Mouse (Mus musculus) monocyte, adult 5-6 weeks (primary cell): ENCODE data around the gene Msh2. TPM values are rescaled to one million over a fixed set of nuclear protein-coding genes. Genes with fewer than 3 reads are reported as not detected.
A peak's percentile ranks its signal among the peaks of the same experiment; 100 is the strongest.

Experiments
- ATAC-seq: fragments of 153-309, 156-312 bp; replicated peaks from 2 replicates; pipeline ENCODE4 v1.8.0; 2017; ENCODE audit warnings: mild to moderate bottlenecking; ENCODE audit not compliant: low TSS enrichment, insufficient number of reproducible peaks, severe bottlenecking, poor library complexity, low FRiP score
- total RNA-seq: library from RNA; stranded (forward); fragments of 200-1000, 200-491, 200-594 nt; gene quantifications from 3 replicates; pipeline ENCODE4 v1.2.3, GENCODE M21; 2017

The Msh2 gene
- total RNA-seq, 1 experiment from 2014 or later = 67.9 TPM

- ATAC-seq = no peak
These were observed 24.7 kb downstream of the Msh2 start for GRCm38 (mm10) chr17:87696814-87697213.

DNA sequence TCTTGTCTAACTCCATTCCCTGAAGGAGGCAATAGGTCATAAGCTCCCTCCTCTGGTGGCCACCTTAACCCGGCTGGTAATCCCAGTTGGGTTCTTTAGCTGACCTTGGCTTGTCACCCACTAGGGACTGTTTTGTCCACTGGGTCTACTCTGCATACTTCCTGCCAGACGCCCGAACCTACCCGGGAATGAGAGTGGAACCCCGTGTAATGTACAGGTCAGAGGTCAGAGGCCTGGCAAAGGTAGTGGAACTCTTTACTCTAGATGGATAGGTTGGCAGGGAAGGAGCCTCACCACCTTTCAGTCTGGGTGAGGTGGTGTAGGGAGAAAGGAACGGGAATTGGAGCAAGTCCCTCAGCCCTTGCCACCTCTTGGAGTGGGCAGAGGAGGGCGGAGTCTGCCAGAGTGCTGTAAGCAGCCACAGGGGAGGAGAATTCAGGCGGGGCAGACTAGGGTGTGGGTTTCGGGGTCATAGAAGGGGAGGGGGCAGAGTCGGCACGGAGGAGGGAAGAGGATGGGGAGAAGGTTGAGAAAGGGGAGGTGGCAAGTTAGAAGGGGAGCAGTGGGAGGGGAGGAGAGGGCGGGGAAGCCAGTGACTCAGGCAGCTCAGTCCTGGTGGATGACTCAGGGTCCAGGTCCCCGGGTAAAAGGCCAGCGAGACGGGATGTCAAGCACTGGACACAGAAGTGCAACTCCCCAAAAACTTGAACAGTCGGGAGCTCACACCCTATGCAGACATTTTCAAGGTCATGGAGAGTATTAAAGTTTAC lies 27.1 kb downstream of the Msh2 start:
- no peak for ATAC-seq

DNA sequence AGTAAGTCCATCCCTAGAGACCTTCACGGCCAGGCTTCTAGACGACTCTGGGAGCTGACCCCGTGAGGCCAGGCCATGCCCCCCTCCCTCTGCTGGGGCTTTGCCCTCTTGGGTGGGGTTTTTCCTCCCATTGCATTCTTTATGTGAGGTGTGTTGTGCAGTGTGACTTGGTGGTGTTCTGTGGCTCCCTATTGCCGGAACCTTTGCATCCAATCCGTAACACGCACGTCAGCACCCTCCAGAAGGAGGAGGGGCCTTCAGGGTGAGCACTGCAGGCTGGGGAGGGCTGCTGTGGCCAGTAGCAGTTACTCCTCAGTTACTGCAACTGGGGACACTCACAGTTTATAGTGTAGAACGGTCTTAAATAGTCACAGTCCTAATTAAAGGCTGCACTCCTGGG lies 28.0 kb downstream of the Msh2 start:
- ATAC-seq = no peak

DNA sequence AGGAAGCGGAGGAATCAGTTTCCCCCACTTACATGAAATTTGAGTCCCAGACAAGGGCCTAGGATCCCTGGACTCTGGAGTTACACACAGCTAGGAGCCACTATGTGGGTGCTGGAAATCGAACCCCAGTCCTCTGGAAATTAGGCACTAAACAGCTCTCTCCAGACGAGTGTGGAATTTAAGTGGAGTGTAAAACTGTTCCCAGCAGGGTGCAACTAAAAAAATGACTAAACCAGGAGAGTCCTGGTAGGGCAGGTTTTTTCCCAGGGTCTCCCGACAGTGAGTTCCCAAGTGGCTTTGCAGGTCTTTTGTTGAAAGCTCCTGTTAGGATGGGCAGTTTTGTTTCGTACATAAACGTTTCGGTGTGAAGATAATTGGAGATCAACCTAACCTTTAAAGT lies 52.6 kb downstream of the Msh2 start:
- ATAC-seq = no peak

DNA sequence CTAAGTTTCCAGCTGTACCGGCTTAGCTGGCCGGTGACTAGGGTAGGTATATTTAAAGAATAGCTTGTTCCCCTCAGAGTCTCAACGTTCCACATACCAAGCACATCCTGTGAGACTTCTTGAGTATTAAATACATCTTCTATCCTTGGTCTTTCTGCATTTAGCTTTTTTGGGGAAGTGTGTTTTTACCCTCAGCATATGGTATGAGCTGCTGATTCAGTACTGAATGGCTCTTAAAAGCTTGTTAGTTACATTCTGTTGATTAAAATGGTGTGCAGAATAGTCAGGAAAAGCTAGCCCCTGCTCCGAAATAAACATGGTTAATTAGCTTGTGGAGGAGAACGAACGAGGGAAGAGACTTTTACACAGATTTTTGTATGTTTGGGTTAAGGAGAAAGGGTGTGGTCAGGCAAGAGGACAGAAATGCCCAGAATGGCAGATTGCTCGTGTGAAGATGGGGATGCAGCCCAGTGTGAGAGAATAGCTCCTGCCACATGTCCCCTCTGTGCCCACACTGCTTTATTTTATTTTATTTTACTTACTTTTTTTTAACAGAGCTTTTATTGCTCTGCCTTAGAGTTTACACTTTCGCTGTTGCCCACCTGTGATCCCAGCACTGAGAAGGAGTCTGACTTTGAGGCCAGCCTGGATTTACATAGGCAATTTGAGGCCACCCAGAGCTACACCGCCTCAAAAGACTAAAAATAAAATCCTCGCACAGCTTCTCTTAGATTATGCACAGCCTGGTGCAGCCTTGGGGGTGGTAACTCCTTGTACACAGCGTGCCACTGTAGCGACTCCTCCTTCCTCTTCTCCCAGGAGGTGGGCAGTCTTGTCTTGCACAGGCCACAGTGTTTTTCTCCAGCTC lies 54.6 kb downstream of the Msh2 start:
- ATAC-seq = no peak

- ATAC-seq = no peak
These were observed 59.8 kb downstream of the Msh2 start for GRCm38 (mm10) chr17:87731962-87732361.

GRCm38 (mm10) chr17:87734471-87734870 lies 62.3 kb downstream of the Msh2 start:
- no peak for ATAC-seq

DNA sequence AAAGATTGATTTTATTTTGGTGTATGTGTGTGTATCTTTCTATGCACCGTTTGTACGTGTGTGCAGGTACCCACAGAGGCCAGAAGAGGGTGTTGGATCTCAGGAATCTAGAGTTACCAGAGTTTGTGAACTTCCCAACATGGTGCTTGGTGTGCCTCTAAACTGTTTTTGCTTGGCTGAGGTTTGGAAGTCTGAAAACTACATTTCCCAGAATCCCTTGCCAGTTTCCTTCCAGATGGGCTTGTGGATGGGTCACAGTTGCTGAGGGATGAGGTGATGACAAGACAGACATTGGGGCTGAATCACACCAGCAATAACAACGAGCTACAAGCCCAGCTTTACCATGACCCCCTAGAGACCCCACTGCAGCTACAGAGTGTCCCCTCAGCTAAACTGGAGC lies 65.0 kb downstream of the Msh2 start:
- ATAC-seq = no peak

GRCm38 (mm10) chr17:87739835-87740234 lies 67.7 kb downstream of the Msh2 start:
- ATAC-seq = no peak

- no peak for ATAC-seq
These were observed 73.1 kb downstream of the Msh2 start for GRCm38 (mm10) chr17:87744985-87745925.

DNA sequence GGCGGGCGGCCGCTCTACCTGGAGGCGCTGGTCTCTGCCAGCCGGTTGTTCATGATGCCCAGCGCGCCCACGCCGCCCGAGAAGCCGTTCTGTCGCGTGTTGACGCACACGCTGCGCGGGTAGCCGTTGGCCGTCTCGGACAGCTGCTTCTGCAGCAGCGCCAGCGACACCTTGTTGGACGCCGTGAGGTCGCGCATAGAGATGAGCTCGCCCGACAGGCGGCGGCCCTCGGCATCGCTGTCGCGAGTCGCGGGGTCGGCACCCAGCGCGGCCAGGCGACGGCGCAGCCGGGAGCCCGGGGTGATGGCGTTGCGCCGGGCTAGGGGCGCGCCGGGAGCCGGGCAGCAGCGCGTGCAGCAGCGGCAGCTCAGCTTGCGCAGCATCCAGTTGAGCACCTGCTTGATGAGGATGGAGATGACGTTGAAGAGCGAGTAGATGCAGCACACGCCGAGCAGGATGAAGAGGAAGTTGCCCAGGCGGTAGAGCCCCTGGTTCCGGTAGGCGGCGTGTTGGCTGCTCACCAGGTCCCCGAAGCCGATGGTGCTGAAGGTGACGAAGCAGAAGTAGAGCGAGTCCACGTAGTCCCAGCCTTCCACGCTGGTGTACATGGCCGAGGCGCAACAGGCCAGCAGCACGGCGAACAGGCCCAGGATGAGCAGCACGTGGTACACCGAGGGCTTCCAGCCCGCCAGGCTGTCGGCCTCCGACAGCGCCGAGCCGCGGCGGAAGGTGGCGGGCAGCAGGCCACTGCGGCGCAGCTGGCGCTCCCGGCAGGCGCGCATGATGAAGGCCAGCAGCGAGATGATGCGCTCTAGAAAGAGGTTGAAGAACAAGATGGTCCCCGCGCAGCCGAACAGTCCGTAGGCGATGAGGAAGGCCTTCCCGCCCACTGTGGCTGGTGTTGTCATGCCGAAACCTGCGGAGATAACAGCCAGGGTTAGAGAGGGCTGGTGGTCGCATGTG lies 74.1 kb downstream of the Msh2 start:
- 0 out of 2 replicates have a peak, but pooled peaks have one; percentile 56 for ATAC-seq

DNA sequence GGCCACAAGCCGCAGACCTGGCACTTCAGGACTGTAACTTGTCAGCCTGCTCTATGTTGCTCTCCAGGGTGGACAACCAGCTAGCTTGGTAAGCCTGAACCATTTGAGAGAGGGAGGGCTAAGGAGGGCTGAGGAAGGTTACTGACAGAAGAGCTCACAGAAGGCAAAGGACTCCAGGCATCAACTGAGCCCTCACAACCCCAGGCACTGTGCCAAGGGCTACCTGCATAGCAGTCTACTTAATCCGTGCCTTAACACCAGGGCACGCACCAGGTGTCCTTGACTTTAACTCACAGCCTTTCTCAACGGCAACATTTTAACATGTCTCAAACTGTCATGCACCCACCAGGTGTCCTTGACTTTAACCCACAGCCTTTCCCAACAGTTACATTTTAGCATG lies 88.2 kb downstream of the Msh2 start:
- no peak for ATAC-seq

- ATAC-seq = no peak
These were observed 91.0 kb downstream of the Msh2 start for GRCm38 (mm10) chr17:87763146-87763545.

DNA sequence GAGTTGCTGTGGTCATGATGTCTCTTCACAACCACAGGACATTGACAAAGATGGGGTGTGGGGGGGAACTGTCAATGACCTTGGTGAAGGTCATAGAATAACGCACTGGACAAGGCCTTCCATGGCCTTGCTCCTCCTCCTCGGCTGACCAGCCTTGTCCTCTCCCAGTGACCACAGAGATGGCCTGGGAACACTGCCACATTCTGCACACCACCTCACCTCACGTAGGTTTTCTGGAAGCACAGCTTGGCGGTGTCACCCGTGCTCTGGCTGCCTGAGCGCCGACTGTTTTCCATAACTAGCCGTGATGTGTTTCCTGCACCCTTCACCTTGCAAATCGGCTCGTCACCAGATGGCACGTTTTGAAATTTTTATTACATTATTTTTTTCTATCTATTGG lies 92.9 kb downstream of the Msh2 start:
- no peak for ATAC-seq

DNA sequence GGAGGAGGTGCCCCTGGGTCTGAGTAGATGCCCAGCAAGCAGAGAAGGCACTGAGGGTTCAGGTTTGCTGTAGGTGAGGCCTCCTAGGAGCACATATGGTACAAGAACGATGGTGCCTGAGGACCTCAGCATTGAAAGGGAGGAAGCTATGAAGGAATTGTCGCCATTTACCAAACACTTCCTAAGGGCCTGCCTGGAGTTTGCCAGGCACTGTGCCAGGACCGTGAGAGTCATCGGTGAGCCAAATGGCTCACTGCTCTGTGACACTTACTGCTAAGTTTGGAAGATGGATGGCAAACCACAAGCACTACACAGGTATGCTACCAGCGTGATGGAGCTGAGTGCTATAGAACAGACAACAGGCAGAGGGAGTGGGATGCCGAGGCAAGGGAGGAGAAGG lies 94.8 kb downstream of the Msh2 start:
- ATAC-seq = no peak

DNA sequence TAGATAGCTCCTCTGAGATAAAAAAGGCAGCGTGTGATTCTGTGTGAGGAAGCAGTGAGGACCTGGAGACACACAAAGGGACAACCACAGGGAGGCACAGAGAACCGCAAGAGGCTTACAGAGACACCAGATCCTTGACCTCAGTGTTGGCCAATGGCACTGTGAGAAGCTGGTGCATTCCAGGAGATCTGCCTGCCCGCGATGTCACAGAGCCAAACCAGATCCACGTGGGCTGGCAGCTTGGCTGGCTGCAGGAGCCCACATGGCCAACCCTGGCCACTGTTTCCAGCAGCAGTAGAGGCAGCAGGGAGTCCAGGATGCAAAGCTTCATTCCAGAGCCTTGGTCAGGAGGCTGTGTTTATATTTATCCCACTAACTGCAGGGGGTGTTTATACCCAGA lies 98.6 kb downstream of the Msh2 start:
- ATAC-seq = no peak

- no peak for ATAC-seq
These were observed 101.0 kb downstream of the Msh2 start for GRCm38 (mm10) chr17:87773175-87773574.
